Mouse (Mus musculus): ENCODE measurements around the gene Rita1. TPM values are rescaled to one million over a fixed set of nuclear protein-coding genes. Genes with fewer than 3 reads are reported as not detected.

Gene Rita1
- total and polyA plus RNA-seq, 3 experiments: 18.1 to 22.1 TPM; not detected in 1

DNA sequence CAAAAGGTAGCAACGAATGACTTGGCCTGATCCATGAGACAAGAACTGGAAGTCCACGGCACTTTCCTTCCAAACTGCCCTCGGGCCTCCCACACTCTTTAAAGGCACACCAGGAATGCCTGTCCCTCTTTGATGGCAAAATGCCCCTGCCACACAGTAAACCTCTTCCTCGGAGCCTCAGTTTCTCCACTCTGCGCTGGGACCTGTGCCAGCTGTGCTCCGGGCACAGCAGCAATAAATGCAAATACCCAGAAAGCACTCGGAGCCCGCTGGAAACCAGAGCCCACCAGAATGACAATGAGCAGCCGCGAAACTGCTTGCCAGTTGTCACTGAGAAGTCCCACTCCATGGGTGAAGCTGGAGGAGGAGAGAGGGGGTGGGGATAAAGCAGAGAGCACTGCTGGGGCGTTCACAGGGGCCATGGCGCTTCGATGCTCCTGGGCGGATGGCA lies 44.6 kb downstream of the Rita1 start:
- no peak for DNase-seq (ENCODE audit: low read depth, low spot score)
- Histone ChIP-seq H3K9ac (ENCODE audit: control insufficient read depth, low read depth, low read length, poor library complexity, severe bottlenecking) (no peak overlapping the region), H3K4me3 (ENCODE audit: control insufficient read depth in 1 of 2, insufficient read depth in 1 of 2, low read depth in 2 of 2, low read length in 2 of 2) (no peak overlapping the region), H3K4me1 (ENCODE audit: control insufficient read depth in 1 of 2, insufficient read depth in 2 of 2, low read length in 2 of 2) (peaks cover 0 to 5% of the 10 kb centered on the region in 2 experiments; a peak in 2 of 4 replicates), H3K27me3 (ENCODE audit: control insufficient read depth in 1 of 2, insufficient read depth in 2 of 2, low read length in 2 of 2) (no peaks in the 10 kb centered on the region), H3K27ac (ENCODE audit: control insufficient read depth, low read depth, low read length) (no peak overlapping the region), H3K9me3 (replicated peaks; ENCODE audit: insufficient read depth, low read length) (no peaks in the 10 kb centered on the region), H3K79me2 (ENCODE audit: control insufficient read depth, insufficient read depth, low read length, poor library complexity) (no peaks in the 10 kb centered on the region), H3K36me3 (ENCODE audit: control insufficient read depth in 1 of 2, insufficient read depth in 2 of 2, low read length in 2 of 2) (0 out of 4 replicates have a peak, but pooled peaks cover 0 to 3% of the 10 kb centered on the region in 2 experiments)
- TF ChIP-seq CTCF (IDR thresholded peaks at IDR 0.05 in 2 of 3, conservative IDR thresholded peaks at IDR 0.05 in 1 of 3; ENCODE audit: control insufficient read depth in 1 of 3, insufficient read depth in 1 of 3, low read depth in 2 of 3, low read length in 3 of 3, poor library complexity in 1 of 3, severe bottlenecking in 1 of 3) (no peak), SIN3A (IDR thresholded peaks at IDR 0.05; ENCODE audit: low read length) (no peak), MAZ (IDR thresholded peaks at IDR 0.05; ENCODE audit: low read depth, low read length) (no peak), E2F4 (IDR thresholded peaks at IDR 0.05; ENCODE audit: borderline replicate concordance, low read depth, low read length) (no peak), POLR2A (IDR thresholded peaks at IDR 0.05; ENCODE audit: control insufficient read depth in 1 of 2, insufficient read depth in 1 of 2, low read depth in 1 of 2, low read length in 2 of 2, poor library complexity in 1 of 2) (no peak), JUND (IDR thresholded peaks at IDR 0.05; ENCODE audit: low read depth, low read length) (no peak), TCF12 (IDR thresholded peaks at IDR 0.05; ENCODE audit: low read depth, low read length) (no peak), RCOR1 (IDR thresholded peaks at IDR 0.05; ENCODE audit: low read depth, low read length) (no peak), ZMIZ1 (IDR thresholded peaks at IDR 0.05; ENCODE audit: low read depth, low read length) (no peak), HCFC1 (IDR thresholded peaks at IDR 0.05; ENCODE audit: low read depth, low read length) (no peak)

DNA sequence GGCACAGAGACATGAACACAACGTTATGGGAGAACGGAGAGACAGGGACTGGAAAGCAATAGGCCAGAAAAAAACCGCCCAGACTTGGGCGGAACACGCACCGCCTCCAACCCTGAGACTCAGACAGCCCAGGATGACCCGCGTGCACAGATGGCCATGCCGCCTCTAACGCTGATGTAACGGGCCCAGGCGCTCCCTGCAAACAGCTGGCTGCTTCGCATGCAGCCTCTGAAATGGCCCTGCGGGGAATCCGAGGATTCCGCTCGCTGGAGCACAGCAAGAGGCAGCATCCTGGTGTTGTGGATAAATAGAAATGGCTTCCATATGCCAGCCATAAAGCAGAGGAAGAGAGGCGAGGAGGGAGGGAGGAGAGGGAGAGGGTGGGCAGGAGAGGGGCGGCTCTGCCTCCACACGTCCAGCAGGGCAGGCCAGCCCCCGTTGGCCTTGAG lies 45.1 kb downstream of the Rita1 start:
- Histone ChIP-seq H3K4me3 (ENCODE audit: control insufficient read depth in 1 of 2, insufficient read depth in 1 of 2, low read depth in 2 of 2, low read length in 2 of 2) (no peak overlapping the region), H3K36me3 (ENCODE audit: control insufficient read depth in 1 of 2, insufficient read depth in 2 of 2, low read length in 2 of 2) (0 out of 4 replicates have a peak, but pooled peaks cover 0 to 3% of the 10 kb centered on the region in 2 experiments), H3K4me1 (ENCODE audit: control insufficient read depth in 1 of 2, insufficient read depth in 2 of 2, low read length in 2 of 2) (peaks cover 0 to 5% of the 10 kb centered on the region in 2 experiments; a peak in 2 of 4 replicates), H3K9ac (ENCODE audit: control insufficient read depth, low read depth, low read length, poor library complexity, severe bottlenecking) (no peak overlapping the region), H3K9me3 (replicated peaks; ENCODE audit: insufficient read depth, low read length) (no peaks in the 10 kb centered on the region), H3K27me3 (ENCODE audit: control insufficient read depth in 1 of 2, insufficient read depth in 2 of 2, low read length in 2 of 2) (no peaks in the 10 kb centered on the region), H3K79me2 (ENCODE audit: control insufficient read depth, insufficient read depth, low read length, poor library complexity) (no peaks in the 10 kb centered on the region), H3K27ac (ENCODE audit: control insufficient read depth, low read depth, low read length) (no peak overlapping the region)
- no peak for DNase-seq (ENCODE audit: low read depth, low spot score)
- TF ChIP-seq JUND (IDR thresholded peaks at IDR 0.05; ENCODE audit: low read depth, low read length) (no peak), CHD1 (IDR thresholded peaks at IDR 0.05; ENCODE audit: low read depth, low read length) (no peak), ZKSCAN1 (IDR thresholded peaks at IDR 0.05; ENCODE audit: low read depth, low read length) (no peak), NRF1 (IDR thresholded peaks at IDR 0.05; ENCODE audit: insufficient read depth, low read depth, low read length, poor library complexity, severe bottlenecking) (no peak), ZMIZ1 (IDR thresholded peaks at IDR 0.05; ENCODE audit: low read depth, low read length) (no peak), USF1 (IDR thresholded peaks at IDR 0.05; ENCODE audit: low read depth, low read length) (no peak), SIN3A (IDR thresholded peaks at IDR 0.05; ENCODE audit: low read length) (no peak), TBP (IDR thresholded peaks at IDR 0.05; ENCODE audit: low read depth, low read length) (no peak), USF2 (IDR thresholded peaks at IDR 0.05; ENCODE audit: borderline replicate concordance in 1 of 2, insufficient read depth in 1 of 2, low read depth in 1 of 2, low read length in 2 of 2) (no peak), MAZ (IDR thresholded peaks at IDR 0.05; ENCODE audit: low read depth, low read length) (no peak), MEF2A (IDR thresholded peaks at IDR 0.05; ENCODE audit: extremely low read depth, insufficient replicate concordance, low read depth, low read length, poor library complexity, severe bottlenecking) (no peak), ZC3H11A (IDR thresholded peaks at IDR 0.05; ENCODE audit: low read depth, low read length) (no peak), POLR2AphosphoS5 (IDR thresholded peaks at IDR 0.05; ENCODE audit: borderline replicate concordance, low read depth, low read length) (no peak), HCFC1 (IDR thresholded peaks at IDR 0.05; ENCODE audit: low read depth, low read length) (no peak), GATA1 (IDR thresholded peaks at IDR 0.05; ENCODE audit: low read depth, low read length) (no peak), KAT2A (conservative IDR thresholded peaks at IDR 0.05; ENCODE audit: low read depth, low read length) (no peak), ZNF384 (IDR thresholded peaks at IDR 0.05; ENCODE audit: low read depth, low read length) (no peak), ELF1 (IDR thresholded peaks at IDR 0.05; ENCODE audit: low read depth, low read length) (no peak), POLR2AphosphoS2 (IDR thresholded peaks at IDR 0.05; ENCODE audit: low read length) (no peak), UBTF (IDR thresholded peaks at IDR 0.05; ENCODE audit: borderline replicate concordance, insufficient read depth, low read depth, low read length) (no peak)
